Mouse (Mus musculus): Measurements from ENCODE around the gene Cabin1.

Gene Cabin1

GRCm38 (mm10) chr10:75767756-75768155 lies 3.6 kb upstream of the Cabin1 start:
- WGBS, result 45% methylated on average over 5 of the region's 5 CpGs

- 87% methylated on average over 6 of the region's 6 CpGs for WGBS
Measured at GRCm38 (mm10) chr10:75766856-75767255, 2.7 kb upstream of the Cabin1 start.

- under 1% methylated on average over 27 of the region's 27 CpGs for WGBS
Measured at GRCm38 (mm10) chr10:75764519-75765473, 655 bp upstream of the Cabin1 start.

GRCm38 (mm10) chr10:75762413-75762812 lies 1.7 kb downstream of the Cabin1 start:
- WGBS, result 84% methylated on average over 3 of the region's 3 CpGs

- 93% methylated on average over 3 of the region's 3 CpGs for WGBS
Measured at GRCm38 (mm10) chr10:75760311-75760710, 3.8 kb downstream of the Cabin1 start.

- 90% methylated on average over 11 of the region's 11 CpGs for WGBS
Measured at GRCm38 (mm10) chr10:75756719-75757118, 7.4 kb downstream of the Cabin1 start.

- WGBS, result 26% methylated on average over 3 of the region's 3 CpGs
Measured at GRCm38 (mm10) chr10:75744017-75744416, 20.1 kb downstream of the Cabin1 start.

GRCm38 (mm10) chr10:75743369-75743768 lies 20.8 kb downstream of the Cabin1 start:
- 49% methylated on average over 12 of the region's 12 CpGs for WGBS

GRCm38 (mm10) chr10:75740866-75741265 lies 23.3 kb downstream of the Cabin1 start:
- 85% methylated on average over 3 of the region's 3 CpGs for WGBS

GRCm38 (mm10) chr10:75725449-75725848 lies 38.7 kb downstream of the Cabin1 start:
- 93% methylated on average over 7 of the region's 7 CpGs for WGBS

- 60% methylated on average over 5 of the region's 5 CpGs for WGBS
Measured at GRCm38 (mm10) chr10:75720215-75720614, 43.9 kb downstream of the Cabin1 start.

GRCm38 (mm10) chr10:75714795-75715194 lies 49.3 kb downstream of the Cabin1 start:
- WGBS, result 77% methylated on average over 3 of the region's 3 CpGs

GRCm38 (mm10) chr10:75713026-75713425 lies 51.1 kb downstream of the Cabin1 start:
- WGBS, result 74% methylated on average over 11 of the region's 11 CpGs

GRCm38 (mm10) chr10:75710210-75710609 lies 53.9 kb downstream of the Cabin1 start:
- WGBS, result 81% methylated on average over 2 of the region's 2 CpGs

GRCm38 (mm10) chr10:75709261-75709660 lies 54.9 kb downstream of the Cabin1 start:
- whole genome bisulfite sequencing, result 81% methylated on average over 9 of the region's 9 CpGs

GRCm38 (mm10) chr10:75708633-75708992 lies 55.5 kb downstream of the Cabin1 start:
- 39% methylated on average over 9 of the region's 9 CpGs for WGBS

- WGBS, result 74% methylated on average over 3 of the region's 3 CpGs
Measured at GRCm38 (mm10) chr10:75707901-75708632, 56.1 kb downstream of the Cabin1 start.

GRCm38 (mm10) chr10:75706632-75707216 lies 57.4 kb downstream of the Cabin1 start:
- 85% methylated on average over 8 of the region's 8 CpGs for WGBS

- WGBS, result 75% methylated on average over 7 of the region's 7 CpGs
Measured at GRCm38 (mm10) chr10:75705681-75706400, 58.3 kb downstream of the Cabin1 start.

- 31% methylated on average over 15 of the region's 15 CpGs for WGBS
Measured at GRCm38 (mm10) chr10:75704212-75705185, 59.6 kb downstream of the Cabin1 start.

Measured in cerebral cortex, adult 2 months (tissue).